Mouse (Mus musculus) left cerebral cortex, adult 8-10 months (tissue): ENCODE measurements around the gene Tex14. TPM values are rescaled to one million over a fixed set of nuclear protein-coding genes. Genes with fewer than 3 reads are reported as not detected.
A peak's percentile ranks its signal among the peaks of the same experiment; 100 is the strongest.
"Not testable (repeated sequence)": the region's sequence is repeated elsewhere in the genome, so short reads cannot be mapped to it uniquely, and the experiment has no call there.

Experiments
- DNase-seq, 2 experiments: peaks; one replicate each; pipeline ENCODE4 v3.0.0; 2022; ENCODE audit warnings: low spot score in 2 of 2
- total RNA-seq, 4 experiments: library from RNA; stranded (reverse); gene quantifications; 2 replicates each; pipeline ENCODE4 v1.2.4; 2022

The Tex14 gene
- total RNA-seq, 4 experiments from 2014 or later: 0.57 to 1.4 TPM; not detected in 2

DNA sequence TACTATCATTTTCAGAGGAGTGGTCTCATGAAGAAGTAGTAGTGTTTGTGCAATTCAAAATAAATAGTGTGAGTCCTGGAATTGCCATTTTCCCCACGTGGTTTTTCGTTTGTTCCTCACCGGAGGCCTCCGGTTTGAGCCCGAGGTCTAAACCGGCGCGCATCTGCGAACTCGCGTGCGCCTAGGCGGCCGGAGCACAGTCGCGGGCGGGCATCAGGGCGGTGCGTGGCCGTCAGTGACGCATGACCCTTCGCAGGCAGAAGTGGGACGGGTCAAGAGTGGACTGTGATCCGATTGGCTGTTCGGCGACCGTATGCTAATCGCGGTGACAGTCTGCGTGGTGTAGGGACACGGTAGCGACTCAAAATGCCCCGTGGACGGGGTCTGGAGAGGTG lies 43.2 kb downstream of the Tex14 start:
- peak; percentile 83 to 96 for DNase-seq

DNA sequence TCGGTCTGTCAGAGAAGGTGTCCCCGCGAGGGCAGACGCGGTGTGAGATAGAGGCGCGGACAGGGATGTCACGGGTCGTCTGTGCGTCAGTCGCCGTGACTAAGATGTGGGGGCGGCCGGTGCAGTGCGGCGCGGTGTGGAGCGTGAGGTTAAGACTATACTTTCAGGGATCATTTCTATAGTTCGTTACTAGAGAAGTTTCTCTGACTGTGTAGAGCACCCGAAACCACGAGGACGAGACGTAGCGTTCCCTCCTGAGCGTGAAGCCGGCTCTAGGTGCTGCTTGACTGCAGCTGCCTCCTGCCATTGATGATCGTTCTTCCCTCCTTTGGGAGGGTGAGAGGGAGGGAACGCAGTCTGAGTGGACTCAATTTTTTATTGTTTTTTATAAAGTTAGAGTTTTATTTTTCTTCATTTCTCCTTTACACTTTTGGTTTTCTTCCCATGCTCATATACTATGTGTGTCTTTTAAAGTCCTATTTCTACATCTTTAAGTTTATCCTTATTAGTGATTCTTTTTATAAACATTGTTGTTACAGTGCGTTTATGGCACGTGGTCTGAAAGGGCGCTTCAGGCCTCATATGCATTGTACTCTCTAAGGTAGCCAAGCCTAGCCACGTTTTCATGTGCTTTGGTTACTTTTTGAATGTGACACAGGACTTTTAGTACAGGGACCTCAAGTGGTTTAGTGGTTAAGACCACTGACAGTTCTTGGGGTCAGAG lies 43.8 kb downstream of the Tex14 start:
- DNase-seq: peak in 1 of 2 experiments; percentile 70

DNA sequence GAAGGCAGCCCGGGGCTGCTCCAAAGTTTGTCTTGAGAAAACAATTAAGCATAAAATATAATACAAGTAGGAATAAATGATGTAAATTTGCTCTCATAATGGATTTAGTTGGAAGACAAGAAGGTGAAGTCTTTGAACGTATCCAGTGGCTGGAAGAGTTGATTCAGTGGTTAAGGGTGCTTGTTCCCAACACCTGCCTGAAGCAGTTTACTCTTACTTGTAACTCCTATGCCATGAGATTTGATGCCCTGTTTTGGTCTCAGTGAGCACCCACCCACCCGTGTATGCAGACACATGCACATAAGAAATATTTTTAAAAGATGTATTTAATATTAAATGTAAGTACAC lies 44.3 kb downstream of the Tex14 start:
- DNase-seq: no peak

DNA sequence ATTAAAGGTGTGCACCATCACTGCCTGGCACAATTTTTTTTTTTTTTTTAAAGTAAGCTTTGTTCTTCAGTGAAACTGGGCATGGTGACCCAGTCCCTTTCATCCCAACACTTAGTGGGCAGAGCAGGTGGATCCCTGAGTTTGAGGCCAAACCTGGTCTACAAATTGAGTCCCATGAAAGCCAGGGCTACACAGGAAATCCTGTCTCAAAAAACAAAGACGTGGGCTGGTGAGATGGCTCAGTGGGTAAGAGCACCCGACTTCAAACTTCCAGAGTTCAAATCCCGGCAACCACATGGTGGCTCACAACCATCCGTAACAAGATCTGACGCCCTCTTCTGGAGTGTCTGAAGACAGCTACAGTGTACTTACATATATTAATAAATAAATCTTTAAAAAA lies 45.0 kb downstream of the Tex14 start:
- not testable (repeated sequence) for DNase-seq

DNA sequence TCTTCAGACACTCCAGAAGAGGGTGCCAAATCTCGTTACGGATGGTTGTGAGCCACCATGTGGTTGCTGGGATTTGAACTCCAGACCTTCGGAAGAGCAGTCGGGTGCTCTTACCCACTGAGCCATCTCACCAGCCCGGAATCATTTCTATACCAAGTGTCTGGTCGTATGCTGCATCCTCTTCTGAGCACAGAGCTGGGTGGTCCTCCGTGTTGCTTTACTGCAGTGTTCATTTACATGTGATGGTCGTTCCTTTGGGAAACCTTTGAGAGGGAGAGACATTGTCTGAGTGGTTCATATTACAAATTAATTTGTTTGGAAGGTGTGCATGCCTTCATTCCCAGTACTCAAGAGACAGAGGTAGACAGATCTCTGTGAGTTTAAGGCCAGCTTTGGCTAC lies 47.9 kb downstream of the Tex14 start:
- not testable (repeated sequence) for DNase-seq

DNA sequence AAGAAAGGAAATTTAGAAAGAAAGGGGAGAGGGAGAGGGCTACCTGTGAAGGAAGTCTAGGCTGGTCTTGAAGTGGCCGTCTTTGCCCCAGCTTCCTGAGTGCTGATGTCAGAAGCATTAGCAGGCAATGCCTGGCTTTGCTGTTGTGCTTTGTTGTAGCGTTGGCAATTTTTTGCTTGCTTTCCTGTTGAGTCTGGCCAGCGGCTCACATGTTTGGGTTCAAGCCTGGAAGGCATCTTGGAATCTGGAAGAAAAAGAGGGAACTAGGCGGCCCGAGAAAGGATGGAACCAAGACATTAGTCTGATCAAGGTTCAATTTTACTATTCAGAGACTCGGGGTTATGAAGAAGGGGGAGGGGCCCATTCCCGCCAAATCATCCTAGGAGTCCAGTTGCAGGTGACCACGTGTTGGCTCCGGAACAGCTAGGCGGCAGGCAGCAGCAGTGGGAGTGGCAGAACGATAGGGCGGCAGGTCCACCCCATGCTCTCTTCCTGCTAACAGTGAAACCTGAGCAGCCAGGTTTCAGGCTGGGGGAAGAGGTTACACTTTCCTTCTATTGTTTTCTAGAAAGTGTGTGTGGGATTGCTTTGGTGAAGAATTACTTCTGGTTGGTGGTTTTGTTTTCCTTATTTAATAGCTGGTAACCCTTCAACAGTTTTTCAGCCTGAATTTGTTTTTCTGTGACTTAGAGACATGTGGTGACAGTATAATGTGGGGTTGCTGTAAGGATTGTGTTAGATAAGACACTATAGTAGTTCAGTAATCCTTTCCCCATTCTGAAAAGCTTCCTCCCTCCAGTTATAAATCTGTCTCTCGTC lies 48.6 kb downstream of the Tex14 start:
- no peak for DNase-seq

DNA sequence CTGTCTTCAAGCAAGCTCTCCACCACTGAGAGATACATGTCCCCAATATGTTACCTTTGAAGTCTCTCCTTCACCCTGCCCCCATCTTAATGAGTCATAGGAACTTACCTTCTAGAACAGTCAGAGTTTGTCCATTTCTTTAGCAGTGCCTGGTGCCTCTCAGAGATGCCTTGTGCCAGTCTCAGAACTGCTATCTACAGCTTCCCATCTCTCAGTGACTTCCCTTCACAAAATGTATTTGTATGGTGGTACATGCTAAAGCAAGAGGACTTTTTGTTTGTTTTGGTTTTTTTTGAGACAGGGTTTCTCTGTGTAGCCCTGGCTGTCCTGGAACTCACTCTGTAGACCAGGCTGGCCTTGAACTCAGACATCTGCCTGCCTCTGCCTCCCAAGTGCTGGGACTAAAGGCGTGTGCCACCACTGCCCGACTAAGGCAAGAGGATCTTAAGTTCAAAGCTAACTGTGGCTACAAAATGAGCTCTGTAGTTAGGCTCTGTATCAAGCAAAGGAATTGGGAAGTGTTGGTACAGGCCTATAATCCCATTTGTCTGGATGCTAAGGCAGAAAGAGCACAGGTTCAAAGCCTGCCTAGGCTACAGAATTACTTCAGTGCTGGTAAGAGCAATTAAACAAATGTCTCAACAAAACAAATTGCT lies 49.3 kb downstream of the Tex14 start:
- DNase-seq: no peak

DNA sequence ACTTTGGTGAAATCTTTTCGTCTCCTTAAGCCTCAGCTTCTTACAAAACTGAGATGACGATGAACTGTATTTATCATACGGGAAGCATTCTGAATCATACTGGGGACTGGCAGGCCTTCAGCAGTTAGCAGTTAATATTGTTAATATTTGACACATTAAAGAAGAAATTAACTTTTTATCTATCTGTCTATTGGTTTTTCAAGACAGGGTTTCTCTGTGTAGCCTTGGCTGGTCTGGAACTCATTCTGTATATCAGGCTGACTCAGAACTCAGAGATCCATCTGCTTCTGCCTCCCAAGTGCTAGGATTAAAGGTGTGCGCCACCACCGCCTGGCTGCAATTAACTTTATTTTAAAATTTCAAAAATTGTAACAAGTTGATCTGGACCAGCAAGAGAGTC lies 50.7 kb downstream of the Tex14 start:
- DNase-seq: no peak

DNA sequence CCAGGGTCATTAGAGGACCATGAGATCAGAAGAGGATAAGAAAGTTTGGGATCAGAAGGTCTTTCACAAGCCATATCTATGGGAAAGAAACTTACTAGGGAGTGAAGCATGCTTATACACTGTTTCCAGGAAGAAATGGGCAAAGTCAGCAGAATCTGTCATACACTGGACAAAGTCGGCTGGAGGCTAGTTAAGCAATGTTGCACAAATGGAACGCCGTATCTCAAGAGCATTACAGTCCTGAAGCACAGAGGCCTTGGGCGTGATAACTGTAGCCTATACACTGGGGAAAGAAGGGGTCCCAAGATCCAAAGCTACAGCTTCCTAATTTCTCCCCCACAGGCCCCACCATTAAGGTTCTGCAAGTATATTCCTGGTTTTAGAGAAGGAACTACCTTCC lies 51.1 kb downstream of the Tex14 start:
- DNase-seq: no peak

DNA sequence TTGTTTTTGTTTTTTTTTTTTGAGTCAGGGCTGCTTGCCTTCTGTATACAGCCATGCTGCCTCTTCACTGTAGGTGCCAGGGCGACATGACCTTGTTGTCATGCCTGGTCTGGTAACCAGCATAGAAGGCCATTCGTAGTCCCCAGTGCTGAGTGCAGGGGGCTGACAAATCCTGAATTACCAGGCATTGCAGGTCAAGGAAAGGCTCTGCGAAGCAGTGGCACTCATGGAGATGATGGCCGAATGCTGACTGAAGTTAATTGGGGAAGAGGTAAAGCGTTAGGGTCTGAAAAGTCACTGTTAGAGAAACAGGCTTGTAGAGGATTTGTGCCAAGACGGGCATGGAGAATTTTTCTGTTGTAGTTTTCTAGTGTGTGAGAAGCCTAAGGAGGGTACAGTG lies 55.7 kb downstream of the Tex14 start:
- DNase-seq: no peak

DNA sequence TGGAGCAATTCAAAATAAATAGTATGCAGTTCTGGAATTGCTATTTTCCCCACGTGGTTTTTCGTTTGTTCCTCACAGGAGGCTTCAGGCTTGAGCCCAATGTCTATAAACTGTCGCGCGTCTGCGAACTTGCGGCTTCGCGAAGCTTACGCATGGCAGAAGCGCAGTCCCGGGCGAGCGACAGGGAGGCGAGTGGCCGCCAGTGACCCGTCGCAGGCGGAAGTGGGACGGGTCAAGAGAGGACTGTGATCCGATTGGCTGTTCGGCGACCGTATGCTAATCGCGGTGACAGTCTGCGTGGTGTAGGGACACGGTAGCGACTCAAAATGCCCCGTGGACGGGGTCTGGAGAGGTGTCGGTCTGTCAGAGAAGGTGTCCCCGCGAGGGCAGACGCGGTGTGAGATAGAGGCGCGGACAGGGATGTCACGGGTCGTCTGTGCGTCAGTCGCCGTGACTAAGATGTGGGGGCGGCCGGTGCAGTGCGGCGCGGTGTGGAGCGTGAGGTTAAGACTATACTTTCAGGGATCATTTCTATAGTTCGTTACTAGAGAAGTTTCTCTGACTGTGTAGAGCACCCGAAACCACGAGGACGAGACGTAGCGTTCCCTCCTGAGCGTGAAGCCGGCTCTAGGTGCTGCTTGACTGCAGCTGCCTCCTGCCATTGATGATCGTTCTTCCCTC lies 57.1 kb downstream of the Tex14 start:
- peak in 1 of 2 experiments; percentile 86 for DNase-seq

DNA sequence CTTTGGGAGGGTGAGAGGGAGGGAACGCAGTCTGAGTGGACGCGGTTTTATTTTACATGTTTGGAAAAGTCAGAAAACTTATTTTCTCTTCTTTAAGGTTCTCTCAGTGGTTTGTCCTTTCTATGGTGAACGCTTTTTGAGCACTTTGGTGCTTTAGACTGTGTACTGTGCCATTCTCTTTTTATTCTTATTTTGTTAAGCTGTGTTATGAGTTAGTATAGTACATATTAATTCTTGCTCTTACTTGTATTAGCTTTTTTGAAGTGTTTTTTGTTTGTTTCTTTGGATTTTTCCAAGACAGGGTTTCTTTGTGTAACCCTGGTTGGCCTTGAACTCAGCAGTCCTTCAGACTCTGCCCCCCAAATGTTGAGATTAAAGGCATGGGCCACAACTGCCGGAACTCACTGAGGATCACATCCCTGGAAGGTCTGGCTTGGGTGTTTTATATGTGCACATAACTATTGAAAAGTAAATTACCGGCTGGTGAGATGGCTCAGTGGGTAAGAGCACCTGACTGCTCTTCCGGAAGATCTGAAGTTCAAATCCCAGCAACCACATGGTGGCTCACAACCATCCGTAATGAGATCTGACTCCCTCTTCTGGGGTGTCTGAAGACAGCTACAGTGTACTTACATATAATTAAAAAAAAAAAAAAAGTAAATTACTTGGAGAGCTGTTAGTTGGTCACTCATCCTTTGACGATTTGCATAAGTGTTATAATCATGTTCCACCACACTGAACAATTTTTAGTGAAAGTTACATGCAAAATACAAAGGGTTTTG lies 57.8 kb downstream of the Tex14 start:
- peak in 1 of 2 experiments; percentile 56 for DNase-seq

DNA sequence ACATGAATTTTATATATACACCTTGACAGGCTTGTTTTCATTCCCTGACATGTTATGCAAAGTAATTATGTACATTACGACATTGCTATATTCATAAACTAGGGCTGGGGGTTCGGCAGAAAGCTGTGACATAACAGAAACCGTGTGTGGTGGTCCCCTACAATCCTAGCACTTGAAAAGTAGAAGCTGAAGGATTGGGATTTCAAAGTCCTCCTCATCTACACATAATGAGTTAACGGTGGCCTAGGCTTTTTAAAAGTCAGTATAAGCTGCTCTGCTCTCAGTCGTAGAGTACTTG lies 58.3 kb downstream of the Tex14 start:
- DNase-seq: no peak

DNA sequence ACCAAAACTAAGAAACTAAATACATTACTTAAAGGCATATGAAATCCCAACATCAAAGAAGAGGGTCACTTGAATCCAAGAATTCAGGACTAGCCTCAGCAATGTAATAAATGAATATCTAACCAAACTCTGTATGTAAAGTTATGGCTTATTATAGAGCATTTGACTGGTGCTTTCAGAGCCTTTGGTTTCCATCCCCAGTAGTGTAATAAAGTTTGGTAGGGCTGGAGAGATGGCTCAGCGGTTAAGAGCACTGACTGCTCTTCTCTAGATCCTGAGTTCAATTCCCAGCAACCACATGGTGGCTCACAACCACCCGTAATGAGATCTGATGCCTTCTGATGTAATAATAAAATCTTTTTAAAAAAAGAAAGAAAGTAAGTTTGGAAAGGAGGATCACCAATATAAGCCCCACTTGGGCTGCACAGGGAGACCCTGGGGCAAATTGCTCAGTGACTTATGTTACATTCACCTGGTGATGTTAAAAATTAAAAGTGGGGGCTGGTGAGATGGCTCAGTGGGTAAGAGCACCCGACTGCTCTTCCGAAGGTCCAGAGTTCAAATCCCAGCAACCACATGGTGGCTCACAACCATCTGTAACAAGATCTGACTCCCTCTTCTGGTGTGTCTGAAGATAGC lies 59.0 kb downstream of the Tex14 start:
- DNase-seq: not testable (repeated sequence)

DNA sequence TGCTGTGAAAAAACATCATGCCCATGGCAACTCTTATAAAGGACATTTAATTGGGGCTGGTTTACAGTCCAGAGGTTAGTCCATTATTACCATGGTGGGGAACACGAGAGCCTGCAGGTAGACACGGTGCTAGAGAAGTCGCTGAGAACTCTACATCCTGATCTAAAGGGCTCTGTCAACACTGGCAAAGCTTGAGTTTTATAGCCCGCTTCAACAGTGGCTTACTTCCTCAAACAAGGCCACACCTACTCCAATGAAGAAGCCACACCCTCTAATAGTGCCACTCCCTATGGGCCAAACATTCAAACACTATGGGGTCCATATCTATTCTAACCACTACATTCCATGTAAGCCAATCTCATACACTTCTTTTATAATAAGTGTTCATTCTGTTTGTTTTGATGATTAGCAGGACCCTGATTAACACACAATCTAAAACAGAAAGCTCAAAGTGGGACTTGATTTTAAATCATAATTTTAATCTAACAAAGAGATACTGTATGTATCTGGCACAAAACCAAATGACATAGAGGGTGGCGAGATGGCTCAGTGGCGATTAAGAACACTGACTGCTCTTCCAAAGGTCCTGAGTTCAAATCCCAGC lies 61.2 kb downstream of the Tex14 start:
- no peak for DNase-seq

DNA sequence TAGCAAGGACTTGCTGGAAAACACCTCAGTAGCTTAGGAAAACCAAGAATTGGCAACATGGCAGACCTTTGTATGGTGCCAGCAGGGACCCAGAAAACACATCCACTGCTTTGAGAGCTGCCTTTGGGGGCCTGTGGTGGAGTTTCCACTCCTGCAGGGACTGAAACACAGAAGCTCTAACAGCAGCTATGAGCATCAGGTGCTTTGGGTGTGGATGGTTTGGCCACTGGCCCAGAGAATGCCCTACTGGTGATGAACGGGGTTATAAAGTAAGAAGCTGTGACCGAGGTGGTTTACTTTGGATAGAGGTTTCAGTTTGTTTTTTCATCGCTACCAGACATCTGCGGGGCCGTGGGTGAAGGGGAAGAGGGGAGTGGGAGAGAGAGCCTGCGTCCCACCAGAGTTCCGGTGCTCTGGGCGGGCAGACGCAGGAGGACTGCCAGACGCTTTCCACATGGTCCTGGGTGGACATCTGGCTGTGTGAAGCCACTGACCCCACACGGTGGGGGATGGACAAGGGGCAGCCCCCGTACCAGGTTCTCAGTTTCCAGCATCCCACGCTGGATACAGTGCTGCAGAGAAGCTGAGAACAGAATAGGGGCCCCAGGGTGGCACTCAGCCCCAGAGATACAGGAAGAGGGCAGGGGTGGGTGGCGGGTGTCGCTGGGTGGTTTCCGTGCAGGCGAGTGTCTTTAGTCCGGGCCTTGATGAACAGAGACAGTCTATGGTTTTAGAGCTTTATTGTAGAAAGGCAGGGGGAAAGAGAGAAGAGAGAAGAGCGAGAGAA lies 62.8 kb downstream of the Tex14 start:
- DNase-seq: no peak

DNA sequence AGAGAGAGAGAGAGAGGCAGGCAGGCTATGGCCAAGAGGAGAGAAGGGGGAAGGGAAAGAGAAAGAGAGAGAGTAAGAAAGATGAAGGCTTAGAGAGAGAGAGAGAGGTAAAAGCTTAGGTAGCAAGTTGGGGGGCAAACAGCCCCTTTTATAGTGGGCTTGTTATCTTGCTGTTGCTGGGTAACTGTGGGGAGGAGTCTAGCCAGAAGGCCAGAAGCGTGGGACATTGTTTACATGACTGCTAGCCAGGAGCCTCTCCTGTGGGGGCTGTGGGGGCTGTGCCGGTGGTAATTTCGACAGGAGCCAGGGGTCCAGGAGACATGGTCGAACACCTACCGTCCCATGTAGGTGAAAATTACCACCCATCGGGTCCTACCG lies 63.4 kb downstream of the Tex14 start:
- DNase-seq: no peak

DNA sequence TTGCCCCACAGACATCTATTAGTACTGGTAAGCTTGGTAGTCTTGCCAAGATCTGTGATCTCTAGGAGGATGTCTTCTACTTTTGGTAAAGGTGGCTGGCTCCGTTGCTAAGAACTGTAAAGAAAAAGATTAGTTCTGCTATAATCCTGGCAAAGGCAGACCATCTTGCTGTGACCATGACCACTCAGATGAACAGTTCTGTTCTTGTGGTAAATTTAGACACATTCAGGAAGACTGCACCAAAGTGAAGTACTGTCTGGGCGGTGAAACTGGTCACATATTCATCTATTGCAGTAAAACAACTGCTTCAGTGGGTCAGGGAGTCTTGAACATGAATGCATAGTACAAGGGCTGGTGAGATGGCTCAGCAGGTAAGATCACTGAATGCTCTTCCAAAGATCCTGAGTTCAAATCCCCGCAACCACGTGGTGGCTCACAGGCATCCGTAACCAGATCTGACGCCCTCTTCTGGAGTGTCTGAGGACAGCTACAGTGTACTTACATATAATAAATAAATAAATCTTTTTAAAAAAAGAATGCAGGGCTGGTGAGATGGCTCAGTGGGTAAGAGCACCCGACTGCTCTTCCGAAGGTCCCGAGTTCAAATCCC lies 63.9 kb downstream of the Tex14 start:
- no peak for DNase-seq
